Mouse (Mus musculus) C2C12 (cell line): ENCODE data around the gene Gabpb1.

Source experiments
- CTCF ChIP-seq: IDR thresholded peaks from one replicate; pipeline ENCODE4 v1.5.1; 2011; ENCODE audit not compliant: control insufficient read depth, insufficient read depth, insufficient read length
- MYOD1 ChIP-seq: IDR thresholded peaks from one replicate; pipeline ENCODE4 v1.6.1; 2011; ENCODE audit warnings: low read depth; ENCODE audit not compliant: control insufficient read depth, insufficient read length
- MYOG ChIP-seq: IDR thresholded peaks from one replicate; pipeline ENCODE4 v1.6.1; 2011; ENCODE audit not compliant: control insufficient read depth, insufficient read length; ENCODE audit errors: extremely low read depth
- USF1 ChIP-seq: IDR thresholded peaks from one replicate; pipeline ENCODE4 v1.6.1; 2011; ENCODE audit warnings: low read depth, mild to moderate bottlenecking, control low read depth, moderate library complexity

GRCm38 (mm10) chr2:126635939-126636823 lies 40.0 kb downstream of the Gabpb1 start:
- TF ChIP-seq CTCF, result no peak
- TF ChIP-seq MYOD1, result no peak
- TF ChIP-seq MYOG, result no peak
- TF ChIP-seq USF1, result no peak
